In the genomic region with DNA sequence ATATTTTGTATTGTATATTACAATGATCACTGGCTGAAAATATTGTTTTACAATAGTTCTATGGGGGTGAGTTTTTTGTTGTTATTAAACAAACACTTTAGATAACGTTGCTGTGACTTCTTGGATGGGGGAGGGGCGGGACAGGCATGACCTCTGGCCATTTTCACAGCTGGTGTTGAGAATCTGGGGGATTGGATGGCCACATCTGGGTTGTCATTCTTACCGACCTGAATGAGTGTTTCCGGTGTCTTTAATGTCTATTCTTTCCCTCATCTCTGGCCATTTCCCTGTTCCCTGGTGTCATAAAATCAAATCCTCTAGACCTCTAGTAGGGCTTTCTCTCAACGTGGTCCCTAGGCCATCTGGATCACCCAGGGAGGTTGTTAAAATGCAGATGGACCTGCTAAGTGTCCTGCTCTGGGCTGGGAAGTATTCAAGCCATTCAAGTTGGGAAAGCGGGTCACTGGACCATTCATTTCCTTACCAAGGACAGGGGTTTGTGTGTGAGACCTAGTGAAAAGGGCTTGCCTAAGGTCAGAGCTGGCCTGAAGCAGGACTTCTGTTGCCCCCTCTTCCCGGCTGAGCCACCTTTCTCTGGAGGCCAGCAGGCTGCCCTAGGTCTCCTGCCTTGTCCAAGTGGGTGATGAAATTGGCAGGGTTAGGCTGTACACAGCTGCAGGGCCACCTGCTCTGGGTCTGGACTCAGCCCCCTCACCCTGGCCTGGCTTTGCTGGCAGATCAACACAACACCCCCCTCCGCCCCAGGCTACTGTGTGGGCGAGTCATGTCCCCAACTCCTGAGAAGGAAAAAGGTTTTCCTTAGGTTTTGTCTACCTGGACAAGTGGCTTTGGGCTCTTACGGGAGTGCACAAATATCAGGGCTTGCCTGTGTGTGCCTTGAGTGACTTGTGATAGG, we compare ENCODE assay signal across 9 mouse cellular contexts. TPM values are rescaled to one million over a fixed set of nuclear protein-coding genes. Genes with fewer than 3 reads are reported as not detected.
DNase-seq lines count a peak whose midpoint lies in the region; ATAC-seq and TF ChIP-seq lines count a peak whose summit lies in the region.
"Had no signal": no experiment of that assay in that cellular context is flagged by ENCODE, and none has a peak within 500 bp of the region (broad histone marks: within the 10 kb centered on the region; RNA-seq: fewer than 3 reads in every experiment).

No protein-coding gene starts in this region.

- intact Hi-C loops in heart, postnatal 10 days (cut with DNase I) = no loop called here

- H3K9me3 ChIP-seq in limb, embryonic 14.5 days (ENCODE audit: control insufficient read depth, low read length) = no peaks in the 10 kb centered on the region

- peak overlapping the region; percentile 93 for H3K27ac ChIP-seq in limb, embryonic 14.5 days (replicated peaks; ENCODE audit: low read depth, low read length)
- peak overlapping the region; percentile 3; the same call in 1 of the 2 replicates for H3K27ac ChIP-seq in olfactory bulb, adult 2 months (ENCODE audit: insufficient read depth, low read depth, low read length)

- TF ChIP-seq CTCF in lung, adult 2 months (IDR thresholded peaks at IDR 0.05; ENCODE audit: insufficient read depth, low read length) = no peak
- TF ChIP-seq CTCF in olfactory bulb, adult 2 months (IDR thresholded peaks at IDR 0.05; ENCODE audit: insufficient read depth, low read depth, low read length) = no peak

- peak; percentile 48 for DNase-seq in lung, adult 2 months
- no peak for DNase-seq in lung, postnatal 10 days
- peak; percentile 59 for DNase-seq in embryo, embryonic 9.5 days (ENCODE audit: extremely low spot score)
- peak; percentile 51 to 57 for DNase-seq in heart, postnatal 10 days
- peak; percentile 17 for DNase-seq in limb, embryonic 14.5 days (ENCODE audit: low spot score)
- DNase-seq in thymus, postnatal 25 days = no peak
- DNase-seq in cerebellum, adult 9-11 months = no peak

- peaks cover 11% of the 10 kb centered on the region; the same call in 1 of the 2 replicates for H3K36me3 ChIP-seq in limb, embryonic 14.5 days (ENCODE audit: control insufficient read depth, insufficient read depth, low read length)

- H3K9ac ChIP-seq in limb, embryonic 14.5 days (ENCODE audit: low read depth, low read length, severe bottlenecking) = peak overlapping the region; percentile 92

- H3K4me1 ChIP-seq in lung, adult 2 months (ENCODE audit: control insufficient read depth, insufficient read depth, low read length) = peaks cover 23% of the 10 kb centered on the region
- peaks cover 41% of the 10 kb centered on the region for H3K4me1 ChIP-seq in limb, embryonic 14.5 days (ENCODE audit: control insufficient read depth, insufficient read depth, low read length)
- peaks cover 35% of the 10 kb centered on the region for H3K4me1 ChIP-seq in olfactory bulb, adult 2 months (ENCODE audit: control insufficient read depth, insufficient read depth, low read length)

- 17% methylated on average over 10 of the region's 10 CpGs for WGBS in lung, adult 2 months
- WGBS in limb, embryonic 14.5 days = 3% methylated on average over 10 of the region's 10 CpGs
- WGBS in olfactory bulb, adult 2 months = 59% methylated on average over 10 of the region's 10 CpGs

- peak overlapping the region; percentile 59 for H3K4me3 ChIP-seq in lung, adult 2 months (replicated peaks; ENCODE audit: extremely low read depth, low read depth, low read length)
- H3K4me3 ChIP-seq in limb, embryonic 14.5 days (replicated peaks; ENCODE audit: low read length) = peak overlapping the region; percentile 88
- H3K4me3 ChIP-seq in olfactory bulb, adult 2 months (ENCODE audit: insufficient read depth, low read depth, low read length) = peak overlapping the region; percentile 25

- no peak for ATAC-seq in limb, embryonic 14.5 days (ENCODE audit: low FRiP score, low read depth)

- peak; percentile 21; the same call in 1 of the 2 replicates for TF ChIP-seq POLR2A in lung, adult 2 months (IDR thresholded peaks at IDR 0.05; ENCODE audit: borderline replicate concordance, extremely low read depth, low read depth, low read length)
- peak; percentile 10; the same call in 1 of the 2 replicates for TF ChIP-seq POLR2A in limb, embryonic 14.5 days (IDR thresholded peaks at IDR 0.05; ENCODE audit: borderline replicate concordance, extremely low read depth, insufficient read depth, insufficient read length)
- no peak for TF ChIP-seq POLR2A in olfactory bulb, adult 2 months (IDR thresholded peaks at IDR 0.05; ENCODE audit: insufficient read depth, low read depth, low read length)

- H3K4me2 ChIP-seq in limb, embryonic 14.5 days (replicated peaks; ENCODE audit: low read depth, low read length, severe bottlenecking) = peak overlapping the region; percentile 91

- H3K27me3 ChIP-seq in limb, embryonic 14.5 days (ENCODE audit: control insufficient read depth, insufficient read depth, low read length) = no peaks in the 10 kb centered on the region

RNA-seq across cellular contexts. Expression of a gene that starts 1.5 kb away (rescaled TPM):
- polyA plus RNA-seq in lung, adult 2 months (2012; rRNA removed) = 323 and 438 TPM in 2 replicates
- total RNA-seq in heart, postnatal 10 days (2021) = 10 to 100 TPM; 72.9 to 84.2 TPM
- polyA plus RNA-seq in limb, embryonic 14.5 days (2012; rRNA removed) = 444 and 565 TPM in 2 replicates
- polyA plus RNA-seq in limb, embryonic 14.5 days (2014; fragmentation: Nextera tagmentation; extraction: Ambion mirVana) = 184 and 198 TPM in 2 replicates
- polyA plus RNA-seq in olfactory bulb, adult 2 months (2012; ENCODE audit: insufficient read depth, insufficient read length, low replicate concordance, missing spikeins) = not detected in 2 replicates

RNA-seq across cellular contexts. Expression of a gene that starts 16.4 kb away (rescaled TPM):
- 84.7 and 90.1 TPM in 2 replicates for polyA plus RNA-seq in lung, adult 2 months (2012; rRNA removed)
- 10 to 100 TPM; 17.9 to 22.4 TPM for total RNA-seq in heart, postnatal 10 days (2021)
- polyA plus RNA-seq in limb, embryonic 14.5 days (2012; rRNA removed) = 21.7 and 23.7 TPM in 2 replicates
- 33.6 and 34.7 TPM in 2 replicates for polyA plus RNA-seq in limb, embryonic 14.5 days (2014; fragmentation: Nextera tagmentation; extraction: Ambion mirVana)
- not detected in 2 replicates for polyA plus RNA-seq in olfactory bulb, adult 2 months (2012; ENCODE audit: insufficient read depth, insufficient read length, low replicate concordance, missing spikeins)
- total RNA-seq: neutrophil, adult 5-6 weeks had no signal

RNA-seq across cellular contexts. Expression of a gene that starts 50.7 kb away (rescaled TPM):
- 2.9 and 3.8 TPM in 2 replicates for polyA plus RNA-seq in lung, adult 2 months (2012; rRNA removed)
- total RNA-seq in heart, postnatal 10 days (2021) = 10 to 100 TPM; 17.8 to 19.1 TPM
- 11.8 and 18.6 TPM in 2 replicates for polyA plus RNA-seq in limb, embryonic 14.5 days (2012; rRNA removed)
- polyA plus RNA-seq in limb, embryonic 14.5 days (2014; fragmentation: Nextera tagmentation; extraction: Ambion mirVana) = 26.8 and 27.2 TPM in 2 replicates
- not detected in 2 replicates for polyA plus RNA-seq in olfactory bulb, adult 2 months (2012; ENCODE audit: insufficient read depth, insufficient read length, low replicate concordance, missing spikeins)

Comparison
In these comparisons a context has a peak if more than half of its experiments do, and no peak if none do; other contexts are left out.
1. DNase-seq: peak in lung, adult 2 months (single experiment), embryo, embryonic 9.5 days (single experiment), heart, postnatal 10 days (2 of 2) and limb, embryonic 14.5 days (single experiment); none in lung, postnatal 10 days (single experiment), thymus, postnatal 25 days (single experiment) and cerebellum, adult 9-11 months (single experiment).
2. H3K4me3 ChIP-seq: peak in every context shown above with its lines; median percentile 88 in limb, embryonic 14.5 days; 59 in lung, adult 2 months; 25 in olfactory bulb, adult 2 months.
3. RNA of a gene that starts 1.5 kb away (polyA plus RNA-seq): 184 to 565 TPM in limb, embryonic 14.5 days and 323 to 438 TPM in lung, adult 2 months; not detected in olfactory bulb, adult 2 months; every median in the first group is over 100 times any median in the second.
4. RNA of a gene that starts 16.4 kb away (polyA plus RNA-seq): 84.7 to 90.1 TPM in lung, adult 2 months and 21.7 to 34.7 TPM in limb, embryonic 14.5 days; not detected in olfactory bulb, adult 2 months; every median in the first group is over 10 times any median in the second.